21 mouse cellular contexts compared by ENCODE assay signal in the genomic region with DNA sequence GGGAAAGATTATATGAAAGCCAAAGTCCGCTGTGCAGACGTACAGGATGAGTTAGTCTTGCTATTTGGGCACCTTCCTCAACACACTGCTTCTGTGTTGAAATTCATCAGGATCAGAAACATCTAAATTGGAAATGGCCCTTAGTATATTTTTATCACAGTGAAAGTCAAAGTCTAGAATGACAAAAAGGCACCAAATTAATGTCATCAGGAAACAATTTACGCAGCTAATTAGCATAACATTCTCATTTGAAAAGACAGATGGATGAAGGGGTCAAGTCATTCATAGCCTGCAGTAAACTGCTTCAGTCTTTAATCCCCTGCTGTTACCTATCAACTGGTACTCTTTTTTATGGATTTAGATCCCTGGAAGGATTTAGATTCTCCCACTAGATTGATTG.
DNase-seq lines count a peak whose midpoint lies in the region; ATAC-seq and TF ChIP-seq lines count a peak whose summit lies in the region.
"Had no signal": no experiment of that assay in that cellular context is flagged by ENCODE, and none has a peak within 500 bp of the region (broad histone marks: within the 10 kb centered on the region; RNA-seq: fewer than 3 reads in every experiment).

No protein-coding gene starts in this region.

- H3K4me2 ChIP-seq in forebrain, embryonic 14.5 days (ENCODE audit: low read length), result no peak overlapping the region
- H3K4me2 ChIP-seq in forebrain, postnatal 0 days (ENCODE audit: low read depth), result no peak overlapping the region
- no peak overlapping the region for H3K4me2 ChIP-seq in neural tube, embryonic 13.5 days
- H3K4me2 ChIP-seq: embryonic facial prominence, embryonic 12.5 days; heart, embryonic 12.5 days; liver, embryonic 11.5 days had no signal

- H3K4me1 ChIP-seq in forebrain, embryonic 14.5 days (ENCODE audit: control insufficient read depth, insufficient read depth, low read length), result no peaks in the 10 kb centered on the region
- H3K4me1 ChIP-seq in forebrain, postnatal 0 days (ENCODE audit: insufficient read depth), result no peaks in the 10 kb centered on the region
- 0 out of 2 replicates have a peak, but pooled peaks cover 4% of the 10 kb centered on the region for H3K4me1 ChIP-seq in neural tube, embryonic 13.5 days (replicated peaks)
- H3K4me1 ChIP-seq: embryonic facial prominence, embryonic 12.5 days; heart, embryonic 12.5 days; limb, embryonic 10.5 days had no signal

- H3K4me3 ChIP-seq in forebrain, embryonic 14.5 days (ENCODE audit: low read depth, low read length), result no peak overlapping the region
- no peak overlapping the region for H3K4me3 ChIP-seq in forebrain, postnatal 0 days (ENCODE audit: low read depth, low read length)
- no peak overlapping the region for H3K4me3 ChIP-seq in neural tube, embryonic 13.5 days
- H3K4me3 ChIP-seq: embryonic facial prominence, embryonic 12.5 days; heart, embryonic 12.5 days; layer of hippocampus, adult 2 months; limb, embryonic 10.5 days had no signal

- no peaks in the 10 kb centered on the region for H3K9me3 ChIP-seq in forebrain, embryonic 14.5 days (replicated peaks; ENCODE audit: control insufficient read depth, low read length)
- no peaks in the 10 kb centered on the region for H3K9me3 ChIP-seq in forebrain, postnatal 0 days (ENCODE audit: low read length)
- no peaks in the 10 kb centered on the region for H3K9me3 ChIP-seq in neural tube, embryonic 13.5 days
- H3K9me3 ChIP-seq: embryonic facial prominence, embryonic 12.5 days; heart, embryonic 12.5 days; limb, embryonic 10.5 days had no signal

- H3K36me3 ChIP-seq in forebrain, embryonic 14.5 days (ENCODE audit: control insufficient read depth, insufficient read depth, low read length), result no peaks in the 10 kb centered on the region
- H3K36me3 ChIP-seq in forebrain, postnatal 0 days (ENCODE audit: insufficient read depth), result no peaks in the 10 kb centered on the region
- no peaks in the 10 kb centered on the region for H3K36me3 ChIP-seq in neural tube, embryonic 13.5 days
- H3K36me3 ChIP-seq: embryonic facial prominence, embryonic 12.5 days; heart, embryonic 12.5 days; limb, embryonic 10.5 days had no signal

- TF ChIP-seq CTCF in forebrain, postnatal 0 days (IDR thresholded peaks at IDR 0.05; ENCODE audit: low read depth), result no peak

- no peaks in the 10 kb centered on the region for H3K27me3 ChIP-seq in forebrain, embryonic 14.5 days (replicated peaks; ENCODE audit: control insufficient read depth, insufficient read depth, low read length)
- no peaks in the 10 kb centered on the region for H3K27me3 ChIP-seq in forebrain, postnatal 0 days (ENCODE audit: insufficient read depth, low read length)
- H3K27me3 ChIP-seq in neural tube, embryonic 13.5 days, result no peaks in the 10 kb centered on the region
- H3K27me3 ChIP-seq: embryonic facial prominence, embryonic 12.5 days; heart, embryonic 12.5 days had no signal

- H3K9ac ChIP-seq in forebrain, embryonic 14.5 days (ENCODE audit: low read length), result no peak overlapping the region
- no peak overlapping the region for H3K9ac ChIP-seq in forebrain, postnatal 0 days
- no peak overlapping the region for H3K9ac ChIP-seq in neural tube, embryonic 13.5 days
- H3K9ac ChIP-seq: embryonic facial prominence, embryonic 12.5 days; heart, embryonic 12.5 days had no signal

- H3K27ac ChIP-seq in forebrain, embryonic 14.5 days (ENCODE audit: low read depth, low read length), result no peak overlapping the region
- H3K27ac ChIP-seq in forebrain, postnatal 0 days (ENCODE audit: low read depth, low read length), result no peak overlapping the region
- peak overlapping the region; percentile 42; the same call in 1 of the 2 replicates for H3K27ac ChIP-seq in neural tube, embryonic 13.5 days (replicated peaks)
- H3K27ac ChIP-seq: embryonic facial prominence, embryonic 12.5 days; kidney, postnatal 0 days; layer of hippocampus, adult 2 months; limb, embryonic 10.5 days had no signal

- DNase-seq in forebrain, embryonic 14.5 days (ENCODE audit: low spot score), result peak; percentile 21
- no peak for DNase-seq in forebrain, postnatal 0 days
- DNase-seq in ES-CJ7 (ENCODE audit: low read depth, low spot score), result peak; percentile 37
- peak; percentile 4 for DNase-seq in embryo, embryonic 11 days
- no peak for DNase-seq in frontal cortex, postnatal 10 days (ENCODE audit: low spot score in 2 of 2)
- DNase-seq in heart, postnatal 36 days, result no peak
- DNase-seq: adrenal gland, postnatal 25 days; cerebellum, adult 9-10 months; kidney, adult 11 months; lung, adult 2 months; lung, postnatal 36 days; right cerebral cortex, adult 18-20 months; thymus, postnatal 36 days had no signal

- 41% methylated on average over 3 of the region's 3 CpGs for WGBS in forebrain, embryonic 14.5 days
- 41% methylated on average over 3 of the region's 3 CpGs for WGBS in forebrain, postnatal 0 days
- 29% methylated on average over 3 of the region's 3 CpGs for WGBS in neural tube, embryonic 13.5 days

- no peak for ATAC-seq in forebrain, embryonic 14.5 days
- no peak for ATAC-seq in forebrain, postnatal 0 days
- ATAC-seq in neural tube, embryonic 13.5 days (ENCODE audit: low read depth), result no peak
- ATAC-seq: activated CD4-positive, CD25-positive, alpha-beta regulatory T cell, adult 4 months had no signal

- intact Hi-C loops in heart, postnatal 36 days (cut with DNase I), result no loop called here

Comparison
In these comparisons a context has a peak if more than half of its experiments do, and no peak if none do; other contexts are left out.
1. DNase-seq: peak in forebrain, embryonic 14.5 days (single experiment), ES-CJ7 (single experiment) and embryo, embryonic 11 days (single experiment); none in forebrain, postnatal 0 days (single experiment), frontal cortex, postnatal 10 days (0 of 2) and heart, postnatal 36 days (0 of 2).